ENCODE assay signal across 19 mouse cellular contexts in genomic region chr9:59667904-59668303, GRCm38 (mm10). TPM values are rescaled to one million over a fixed set of nuclear protein-coding genes. Genes with fewer than 3 reads are reported as not detected.
DNase-seq lines count a peak whose midpoint lies in the region; ATAC-seq and TF ChIP-seq lines count a peak whose summit lies in the region.
"Had no signal": no experiment of that assay in that cellular context is flagged by ENCODE, and none has a peak within 500 bp of the region (broad histone marks: within the 10 kb centered on the region; RNA-seq: fewer than 3 reads in every experiment).

No protein-coding gene starts in this region.

- H3K27ac ChIP-seq in heart, adult 2 months: peak overlapping the region; percentile 31
- peak overlapping the region; percentile 71 for H3K27ac ChIP-seq in heart, postnatal 0 days (ENCODE audit: low read depth)
- H3K27ac ChIP-seq in MEL (ENCODE audit: control insufficient read depth, low read depth, low read length): no peak overlapping the region
- H3K27ac ChIP-seq in olfactory bulb, adult 2 months (ENCODE audit: insufficient read depth, low read depth, low read length): 0 out of 2 replicates have a peak overlapping the region, but pooled peaks have one; percentile 17
- H3K27ac ChIP-seq in midbrain, embryonic 14.5 days (replicated peaks; ENCODE audit: low read depth, low read length): no peak overlapping the region
- H3K27ac ChIP-seq: forebrain, embryonic 12.5 days; hindbrain, embryonic 10.5 days; kidney, postnatal 0 days; limb, embryonic 15.5 days had no signal

- no peak overlapping the region for H3K9ac ChIP-seq in heart, adult 2 months (ENCODE audit: low read depth, low read length)
- H3K9ac ChIP-seq in heart, postnatal 0 days (replicated peaks; ENCODE audit: low read depth, low read length): no peak overlapping the region
- no peak overlapping the region for H3K9ac ChIP-seq in MEL (ENCODE audit: control insufficient read depth, low read depth, low read length, poor library complexity, severe bottlenecking)
- H3K9ac ChIP-seq in midbrain, embryonic 14.5 days (replicated peaks; ENCODE audit: low read length): no peak overlapping the region
- H3K9ac ChIP-seq: forebrain, embryonic 12.5 days; limb, embryonic 15.5 days had no signal

- no peak overlapping the region for H3K4me2 ChIP-seq in heart, postnatal 0 days (ENCODE audit: low read depth, low read length)
- H3K4me2 ChIP-seq in midbrain, embryonic 14.5 days (ENCODE audit: low read length): no peak overlapping the region
- H3K4me2 ChIP-seq: forebrain, embryonic 12.5 days; limb, embryonic 15.5 days had no signal

- intact Hi-C loops in heart, adult 2 months (cut with DNase I): no loop called here
- intact Hi-C loops in heart, postnatal 14 days (cut with DNase I): no loop called here

- no peak for TF ChIP-seq CTCF in heart, adult 2 months (IDR thresholded peaks at IDR 0.05)
- no peak for TF ChIP-seq CTCF in heart, postnatal 0 days (IDR thresholded peaks at IDR 0.05; ENCODE audit: low read depth)
- TF ChIP-seq CTCF in MEL (IDR thresholded peaks at IDR 0.05 in 2 of 3, conservative IDR thresholded peaks at IDR 0.05 in 1 of 3; ENCODE audit: control insufficient read depth in 1 of 3, insufficient read depth in 1 of 3, low read depth in 2 of 3, low read length in 3 of 3, poor library complexity in 1 of 3, severe bottlenecking in 1 of 3): no peak
- no peak for TF ChIP-seq CTCF in olfactory bulb, adult 2 months (IDR thresholded peaks at IDR 0.05; ENCODE audit: insufficient read depth, low read depth, low read length)

- DNase-seq in heart, adult 2 months: no peak
- DNase-seq in heart, postnatal 14 days: no peak
- DNase-seq in heart, postnatal 0 days (ENCODE audit: low spot score): no peak
- no peak for DNase-seq in heart, adult 18-20 months
- peak; percentile 12 for DNase-seq in MEL (ENCODE audit: low read depth, low spot score)
- DNase-seq in midbrain, embryonic 14.5 days: no peak
- DNase-seq: adrenal gland, postnatal 10 days; cerebellum, adult 9-10 months; kidney, adult 11 months; layer of hippocampus, postnatal 36 days; lung, adult 2 months; right cerebral cortex, postnatal 4 days; thymus, adult 2 months had no signal

- TF ChIP-seq RAD21 in MEL (IDR thresholded peaks at IDR 0.05; ENCODE audit: low read depth, low read length): no peak

- TF ChIP-seq EP300 in heart, adult 2 months (IDR thresholded peaks at IDR 0.05; ENCODE audit: insufficient read depth, low read depth, low read length): no peak
- TF ChIP-seq EP300 in heart, postnatal 0 days (IDR thresholded peaks at IDR 0.05; ENCODE audit: low read depth): no peak
- no peak for TF ChIP-seq EP300 in MEL (IDR thresholded peaks at IDR 0.05; ENCODE audit: low read depth in 1 of 2, low read length in 2 of 2)

- H3K4me3 ChIP-seq in heart, adult 2 months: no peak overlapping the region
- H3K4me3 ChIP-seq in heart, postnatal 0 days (ENCODE audit: low read depth, low read length): no peak overlapping the region
- H3K4me3 ChIP-seq in MEL (ENCODE audit: control insufficient read depth in 1 of 2, insufficient read depth in 1 of 2, low read depth in 2 of 2, low read length in 2 of 2): no peak overlapping the region
- H3K4me3 ChIP-seq in olfactory bulb, adult 2 months (ENCODE audit: insufficient read depth, low read depth, low read length): no peak overlapping the region
- no peak overlapping the region for H3K4me3 ChIP-seq in midbrain, embryonic 14.5 days (replicated peaks; ENCODE audit: low read depth, low read length)
- H3K4me3 ChIP-seq: forebrain, embryonic 12.5 days; hindbrain, embryonic 10.5 days; limb, embryonic 15.5 days had no signal

- no peak for ATAC-seq in heart, postnatal 0 days (ENCODE audit: insufficient read depth, low read depth)
- ATAC-seq in midbrain, embryonic 14.5 days (ENCODE audit: low FRiP score, low TSS enrichment): no peak

- 59% methylated on average over 6 of the region's 6 CpGs for WGBS in heart, adult 2 months
- 68% methylated on average over 6 of the region's 6 CpGs for WGBS in heart, postnatal 0 days
- WGBS in olfactory bulb, adult 2 months: 81% methylated on average over 6 of the region's 6 CpGs
- 91% methylated on average over 6 of the region's 6 CpGs for WGBS in midbrain, embryonic 14.5 days

- peaks cover 32% of the 10 kb centered on the region for H3K36me3 ChIP-seq in heart, adult 2 months (ENCODE audit: control insufficient read depth, insufficient read depth, low read length)
- peaks cover 78% of the 10 kb centered on the region for H3K36me3 ChIP-seq in heart, postnatal 0 days (replicated peaks; ENCODE audit: control insufficient read depth, insufficient read depth, low read length)
- peaks cover 16 to 28% of the 10 kb centered on the region in 2 experiments for H3K36me3 ChIP-seq in MEL (ENCODE audit: control insufficient read depth in 1 of 2, insufficient read depth in 2 of 2, low read length in 2 of 2)
- H3K36me3 ChIP-seq in midbrain, embryonic 14.5 days (ENCODE audit: control insufficient read depth, insufficient read depth, low read length): peaks cover 95% of the 10 kb centered on the region

- peaks cover 3% of the 10 kb centered on the region; the same call in 1 of the 2 replicates for H3K79me2 ChIP-seq in heart, adult 2 months (replicated peaks; ENCODE audit: control insufficient read depth, insufficient read depth, low read length)
- H3K79me2 ChIP-seq in MEL (ENCODE audit: control insufficient read depth, insufficient read depth, low read length, poor library complexity): peaks cover 13% of the 10 kb centered on the region; the same call in 1 of the 2 replicates

- TF ChIP-seq POLR2A in heart, adult 2 months (IDR thresholded peaks at IDR 0.05; ENCODE audit: insufficient read depth, low read depth, low read length): no peak
- no peak; a peak in 1 of 4 replicates for TF ChIP-seq POLR2A in MEL (IDR thresholded peaks at IDR 0.05; ENCODE audit: control insufficient read depth in 1 of 2, insufficient read depth in 1 of 2, low read depth in 1 of 2, low read length in 2 of 2, poor library complexity in 1 of 2)
- TF ChIP-seq POLR2A in olfactory bulb, adult 2 months (IDR thresholded peaks at IDR 0.05; ENCODE audit: insufficient read depth, low read depth, low read length): no peak

- H3K27me3 ChIP-seq in heart, adult 2 months (ENCODE audit: control insufficient read depth, insufficient read depth, low read length): no peaks in the 10 kb centered on the region
- H3K27me3 ChIP-seq in heart, postnatal 0 days (ENCODE audit: control insufficient read depth, insufficient read depth, low read length): no peaks in the 10 kb centered on the region
- no peaks in the 10 kb centered on the region for H3K27me3 ChIP-seq in MEL (ENCODE audit: control insufficient read depth in 1 of 2, insufficient read depth in 2 of 2, low read length in 2 of 2)
- no peaks in the 10 kb centered on the region for H3K27me3 ChIP-seq in midbrain, embryonic 14.5 days (ENCODE audit: control insufficient read depth, insufficient read depth, low read length)
- H3K27me3 ChIP-seq: forebrain, embryonic 12.5 days; limb, embryonic 15.5 days had no signal

- no peaks in the 10 kb centered on the region for H3K9me3 ChIP-seq in heart, postnatal 0 days (replicated peaks; ENCODE audit: control insufficient read depth, low read length)
- no peaks in the 10 kb centered on the region for H3K9me3 ChIP-seq in MEL (replicated peaks; ENCODE audit: insufficient read depth, low read length)
- no peaks in the 10 kb centered on the region for H3K9me3 ChIP-seq in midbrain, embryonic 14.5 days (ENCODE audit: control insufficient read depth, low read length)
- H3K9me3 ChIP-seq: forebrain, embryonic 12.5 days; hindbrain, embryonic 10.5 days; limb, embryonic 15.5 days had no signal

- peaks cover 12% of the 10 kb centered on the region for H3K4me1 ChIP-seq in heart, adult 2 months (ENCODE audit: control insufficient read depth, insufficient read depth, low read length)
- H3K4me1 ChIP-seq in heart, postnatal 0 days (ENCODE audit: control insufficient read depth, insufficient read depth): peaks cover 35% of the 10 kb centered on the region
- H3K4me1 ChIP-seq in MEL (ENCODE audit: control insufficient read depth in 1 of 2, insufficient read depth in 2 of 2, low read length in 2 of 2): peaks cover 0 to 11% of the 10 kb centered on the region in 2 experiments; a peak in 3 of 4 replicates
- H3K4me1 ChIP-seq in olfactory bulb, adult 2 months (ENCODE audit: control insufficient read depth, insufficient read depth, low read length): peaks cover 19% of the 10 kb centered on the region
- H3K4me1 ChIP-seq in midbrain, embryonic 14.5 days (ENCODE audit: control insufficient read depth, insufficient read depth, low read length): peaks cover 8% of the 10 kb centered on the region; the same call in 1 of the 2 replicates

RNA-seq across cellular contexts. Expression of gene Pkm, which starts 11.7 kb away (rescaled TPM):
- total RNA-seq in heart, adult 2 months (2021): 1,000 to 10,000 TPM; 1,073 to 1,081 TPM
- 1,773 and 1,838 TPM in 2 replicates for polyA plus RNA-seq in heart, adult 2 months (2012; rRNA removed)
- total RNA-seq in heart, postnatal 14 days (2021): 1,000 to 10,000 TPM; 1,287 to 1,327 TPM
- total RNA-seq in heart, postnatal 0 days (2014; rRNA removed; ENCODE audit: low replicate concordance): 1,588 and 1,940 TPM in 2 replicates
- polyA plus RNA-seq in heart, postnatal 0 days (2015; fragmentation: Nextera tagmentation; extraction: Ambion mirVana): 1,219 and 1,312 TPM in 2 replicates
- total RNA-seq in heart, adult 18-20 months (2021): 1,000 to 10,000 TPM; 1,130 to 1,266 TPM
- total RNA-seq in MEL (2012; rRNA removed): 710 and 1,836 TPM in 2 replicates
- polyA plus RNA-seq in MEL (2012; ENCODE audit: insufficient read depth in 1 of 2, insufficient read length in 2 of 2, low read depth in 1 of 2, low replicate concordance in 2 of 2, missing spikeins in 1 of 2): 1,000 to 10,000 TPM in 1 of 2 experiments, 10 to 100 TPM in 1; 71.6 to 2,746 TPM
- polyA plus RNA-seq in olfactory bulb, adult 2 months (2012; ENCODE audit: insufficient read depth, insufficient read length, low replicate concordance, missing spikeins): 209 TPM in 1 of 2 replicates, not detected in the other
- 836 and 1,041 TPM in 2 replicates for polyA plus RNA-seq in midbrain, embryonic 14.5 days (2014; fragmentation: Nextera tagmentation; extraction: Ambion mirVana)

RNA-seq across cellular contexts. Expression of gene Gramd2, which starts 12.0 kb away (rescaled TPM):
- not detected for total RNA-seq in heart, adult 2 months (2021)
- 0.26 and 1.3 TPM in 2 replicates for polyA plus RNA-seq in heart, adult 2 months (2012; rRNA removed)
- total RNA-seq in heart, postnatal 14 days (2021): under 1 TPM; 0.05 to 0.19 TPM
- total RNA-seq in heart, postnatal 0 days (2014; rRNA removed; ENCODE audit: low replicate concordance): not detected in 2 replicates
- 0.15 and 0.16 TPM in 2 replicates for polyA plus RNA-seq in heart, postnatal 0 days (2015; fragmentation: Nextera tagmentation; extraction: Ambion mirVana)
- total RNA-seq in heart, adult 18-20 months (2021): under 1 TPM in 1 of 2 experiments, not detected in 1; 0.28 TPM
- not detected in 2 replicates for total RNA-seq in MEL (2012; rRNA removed)
- polyA plus RNA-seq in MEL (2012; ENCODE audit: insufficient read depth in 1 of 2, insufficient read length in 2 of 2, low read depth in 1 of 2, low replicate concordance in 2 of 2, missing spikeins in 1 of 2): under 1 TPM in 1 of 2 experiments, not detected in 1; 0.04 TPM
- polyA plus RNA-seq in olfactory bulb, adult 2 months (2012; ENCODE audit: insufficient read depth, insufficient read length, low replicate concordance, missing spikeins): not detected in 2 replicates
- polyA plus RNA-seq in midbrain, embryonic 14.5 days (2014; fragmentation: Nextera tagmentation; extraction: Ambion mirVana): 2.8 and 5.2 TPM in 2 replicates
- total RNA-seq: common myeloid progenitor, adult 5-6 weeks had no signal

RNA-seq across cellular contexts. Expression of gene Parp6, which starts 50.8 kb away (rescaled TPM):
- 10 to 100 TPM; 16.4 to 16.5 TPM for total RNA-seq in heart, adult 2 months (2021)
- polyA plus RNA-seq in heart, adult 2 months (2012; rRNA removed): 24.2 and 40.3 TPM in 2 replicates
- 10 to 100 TPM; 18.5 to 22.2 TPM for total RNA-seq in heart, postnatal 14 days (2021)
- 22.5 and 32.7 TPM in 2 replicates for total RNA-seq in heart, postnatal 0 days (2014; rRNA removed; ENCODE audit: low replicate concordance)
- 13.7 and 14.4 TPM in 2 replicates for polyA plus RNA-seq in heart, postnatal 0 days (2015; fragmentation: Nextera tagmentation; extraction: Ambion mirVana)
- 10 to 100 TPM; 17.0 to 17.6 TPM for total RNA-seq in heart, adult 18-20 months (2021)
- total RNA-seq in MEL (2012; rRNA removed): 5.9 and 6.4 TPM in 2 replicates
- polyA plus RNA-seq in MEL (2012; ENCODE audit: insufficient read depth in 1 of 2, insufficient read length in 2 of 2, low read depth in 1 of 2, low replicate concordance in 2 of 2, missing spikeins in 1 of 2): 10 to 100 TPM in 1 of 2 experiments, not detected in 1; 13.8 TPM
- polyA plus RNA-seq in olfactory bulb, adult 2 months (2012; ENCODE audit: insufficient read depth, insufficient read length, low replicate concordance, missing spikeins): not detected in 2 replicates
- 205 and 226 TPM in 2 replicates for polyA plus RNA-seq in midbrain, embryonic 14.5 days (2014; fragmentation: Nextera tagmentation; extraction: Ambion mirVana)

Comparison
In these comparisons a context has a peak if more than half of its experiments do, and no peak if none do; other contexts are left out.
1. H3K27ac ChIP-seq: peak in heart, adult 2 months (single experiment), heart, postnatal 0 days (single experiment) and olfactory bulb, adult 2 months (single experiment); none in MEL (single experiment) and midbrain, embryonic 14.5 days (single experiment).